Mouse (Mus musculus) kidney, embryonic 15.5 days (tissue): ENCODE results near the gene BC048403. TPM values are rescaled to one million over a fixed set of nuclear protein-coding genes. Genes with fewer than 3 reads are reported as not detected.

Source experiments
- ATAC-seq: fragments of 200-750 bp; cut with Nextera tagmentation; replicated peaks from 2 replicates; pipeline ENCODE4 v1.8.0; 2017; ENCODE audit warnings: moderate TSS enrichment; ENCODE audit not compliant: low FRiP score
- H3K27ac ChIP-seq: fragments of 300-500 bp; sonication (generic); 2 replicates; pipeline ENCODE4 v1.5.1; 2015; ENCODE audit warnings: mild to moderate bottlenecking, inconsistent platforms
- H3K27me3 ChIP-seq: fragments of 300-500 bp; sonication (generic); 2 replicates; pipeline ENCODE4 v1.6.1; 2015; ENCODE audit warnings: inconsistent platforms
- H3K36me3 ChIP-seq: fragments of 300-500 bp; sonication (generic); 2 replicates; pipeline ENCODE4 v1.6.1; 2015; ENCODE audit warnings: inconsistent platforms
- H3K4me1 ChIP-seq: fragments of 300-500 bp; sonication (generic); 2 replicates; pipeline ENCODE4 v1.6.1; 2015; ENCODE audit warnings: inconsistent platforms
- H3K4me2 ChIP-seq: fragments of 300-500 bp; sonication (generic); 2 replicates; pipeline ENCODE4 v1.6.1; 2015; ENCODE audit warnings: moderate library complexity, mild to moderate bottlenecking, inconsistent platforms
- H3K4me3 ChIP-seq: fragments of 300-500 bp; sonication (generic); replicated peaks from 2 replicates; pipeline ENCODE4 v1.5.1; 2015; ENCODE audit warnings: mild to moderate bottlenecking, inconsistent platforms
- H3K9ac ChIP-seq: fragments of 300-500 bp; sonication (generic); 2 replicates; pipeline ENCODE4 v1.6.1; 2015; ENCODE audit warnings: mild to moderate bottlenecking, inconsistent platforms
- H3K9me3 ChIP-seq: fragments of 300-500 bp; sonication (generic); replicated peaks from 2 replicates; pipeline ENCODE4 v1.6.1; 2016; ENCODE audit warnings: inconsistent platforms
- WGBS: fragments of 180-500 bp; shearing (Covaris S2); methylation state at CpG from one replicate; pipeline ENCODE4 v1.1.7; 2015; ENCODE audit warnings: mixed read lengths; 5-methylcytosine and 5-hydroxymethylcytosine counted together
- polyA plus RNA-seq: library from polyadenylated mRNA; unstranded; fragments of >200 nt; fragmentation: Nextera tagmentation; extraction: Ambion mirVana; gene quantifications from 2 replicates; pipeline ENCODE4 v1.2.1, GENCODE M21; 2015

Gene BC048403
- polyA plus RNA-seq, 1 experiment from 2014 or later = 3.4 TPM

- H3K36me3 ChIP-seq = no peaks in the 10 kb centered on the region
- H3K4me2 ChIP-seq = no peak overlapping the region
- H3K9ac ChIP-seq = no peak overlapping the region
- no peak overlapping the region for H3K27ac ChIP-seq
- ATAC-seq = no peak
- no peak overlapping the region for H3K4me3 ChIP-seq
- whole genome bisulfite sequencing = 74% methylated on average over 4 of the region's 4 CpGs
- H3K4me1 ChIP-seq = no peaks in the 10 kb centered on the region
- H3K9me3 ChIP-seq = peaks cover 6% of the 10 kb centered on the region; the same call in 1 of the 2 replicates
- no peaks in the 10 kb centered on the region for H3K27me3 ChIP-seq
These were observed 13.2 kb upstream of the BC048403 start for GRCm38 (mm10) chr10:121726505-121726904.

GRCm38 (mm10) chr10:121727151-121727550 lies 12.6 kb upstream of the BC048403 start:
- WGBS = 57% methylated on average over 4 of the region's 4 CpGs
- no peak overlapping the region for H3K27ac ChIP-seq
- no peaks in the 10 kb centered on the region for H3K36me3 ChIP-seq
- H3K27me3 ChIP-seq = no peaks in the 10 kb centered on the region
- H3K9me3 ChIP-seq = no peaks in the 10 kb centered on the region
- H3K4me2 ChIP-seq = no peak overlapping the region
- no peak overlapping the region for H3K4me3 ChIP-seq
- H3K4me1 ChIP-seq = no peaks in the 10 kb centered on the region
- H3K9ac ChIP-seq = no peak overlapping the region
- no peak for ATAC-seq

- Histone ChIP-seq H3K36me3 (no peaks in the 10 kb centered on the region), H3K27ac (no peak overlapping the region), H3K4me2 (no peak overlapping the region), H3K4me1 (no peaks in the 10 kb centered on the region), H3K9ac (no peak overlapping the region), H3K4me3 (no peak overlapping the region), H3K9me3 (no peaks in the 10 kb centered on the region), H3K27me3 (no peaks in the 10 kb centered on the region)
- 90% methylated on average over 4 of the region's 4 CpGs for WGBS
- ATAC-seq = no peak
These were observed 11.5 kb upstream of the BC048403 start for GRCm38 (mm10) chr10:121728226-121728625.

DNA sequence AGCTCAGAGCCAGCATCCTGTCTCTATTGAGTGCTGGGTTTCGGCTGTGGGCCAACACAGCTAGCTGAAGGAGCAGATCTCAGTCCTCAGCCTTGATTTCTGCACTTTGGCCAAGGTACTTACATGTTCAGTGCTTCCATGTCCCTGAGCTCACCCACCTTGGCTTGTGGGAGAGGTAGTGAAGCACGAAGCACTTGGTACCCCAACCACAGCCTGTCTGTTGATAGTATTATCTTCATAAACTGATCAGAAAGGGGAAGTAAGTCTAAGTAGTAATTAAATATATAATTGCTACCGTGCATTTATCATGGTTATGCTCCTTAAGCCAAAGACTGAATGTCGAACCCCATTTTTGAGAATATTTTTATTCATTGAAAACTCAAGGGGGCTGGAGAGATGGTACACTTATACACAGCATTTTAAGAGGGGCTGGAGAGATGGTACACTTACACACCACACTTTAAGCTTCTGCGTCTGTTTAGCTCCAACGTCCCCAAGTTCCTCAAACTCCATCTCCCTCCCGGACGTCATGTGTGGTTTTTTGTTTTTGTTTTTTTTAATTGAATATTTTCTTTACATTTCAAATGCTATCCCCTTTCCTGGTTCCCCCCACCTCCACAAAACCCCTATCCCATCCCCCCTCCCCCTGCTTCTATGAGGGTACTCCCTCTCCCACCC lies 8.6 kb upstream of the BC048403 start:
- no peak for ATAC-seq
- no peak overlapping the region for H3K9ac ChIP-seq
- H3K4me1 ChIP-seq = no peaks in the 10 kb centered on the region
- no peak overlapping the region for H3K4me2 ChIP-seq
- H3K4me3 ChIP-seq = no peak overlapping the region
- H3K27me3 ChIP-seq = no peaks in the 10 kb centered on the region
- H3K36me3 ChIP-seq = no peaks in the 10 kb centered on the region
- no peak overlapping the region for H3K27ac ChIP-seq
- no peaks in the 10 kb centered on the region for H3K9me3 ChIP-seq
- WGBS = 87% methylated on average over 8 of the region's 8 CpGs

- no peaks in the 10 kb centered on the region for H3K27me3 ChIP-seq
- H3K4me3 ChIP-seq = no peak overlapping the region
- H3K4me1 ChIP-seq = no peaks in the 10 kb centered on the region
- no peak overlapping the region for H3K4me2 ChIP-seq
- no peak overlapping the region for H3K27ac ChIP-seq
- ATAC-seq = no peak
- 88% methylated on average over 9 of the region's 9 CpGs for WGBS
- no peaks in the 10 kb centered on the region for H3K36me3 ChIP-seq
- H3K9ac ChIP-seq = no peak overlapping the region
- H3K9me3 ChIP-seq = no peaks in the 10 kb centered on the region
These were observed 7.2 kb upstream of the BC048403 start for GRCm38 (mm10) chr10:121732542-121732941.

DNA sequence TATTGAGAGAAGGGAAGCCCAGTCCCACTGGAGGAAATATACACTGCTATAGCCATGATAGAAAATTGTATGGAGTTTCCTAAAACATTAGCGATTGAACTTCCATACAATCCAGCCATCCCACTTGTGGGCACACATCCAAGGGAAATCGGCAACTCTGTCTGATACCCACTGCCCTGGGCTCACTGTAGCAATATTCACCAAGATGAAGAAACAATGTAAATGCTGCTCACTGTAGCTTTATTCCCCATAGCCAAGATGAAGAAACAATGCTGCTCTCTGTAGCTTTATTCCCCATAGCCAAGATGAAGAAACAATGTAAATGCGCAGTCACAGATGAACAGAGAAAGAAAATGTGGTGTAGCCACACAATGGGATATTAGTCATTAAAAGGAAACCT lies 2.5 kb upstream of the BC048403 start:
- no peak overlapping the region for H3K9ac ChIP-seq
- H3K4me1 ChIP-seq = peaks cover 16% of the 10 kb centered on the region
- no peak overlapping the region for H3K4me3 ChIP-seq
- H3K36me3 ChIP-seq = no peaks in the 10 kb centered on the region
- ATAC-seq = no peak
- no peak overlapping the region for H3K27ac ChIP-seq
- no peaks in the 10 kb centered on the region for H3K9me3 ChIP-seq
- H3K4me2 ChIP-seq = no peak overlapping the region
- no peaks in the 10 kb centered on the region for H3K27me3 ChIP-seq
- WGBS = 92% methylated on average over 3 of the region's 3 CpGs

GRCm38 (mm10) chr10:121742336-121742735 lies 2.6 kb downstream of the BC048403 start:
- H3K9ac ChIP-seq = no peak overlapping the region
- no peaks in the 10 kb centered on the region for H3K9me3 ChIP-seq
- no peak for ATAC-seq
- no peak overlapping the region for H3K27ac ChIP-seq
- H3K4me3 ChIP-seq = no peak overlapping the region
- H3K4me2 ChIP-seq = no peak overlapping the region
- H3K36me3 ChIP-seq = peaks cover 22% of the 10 kb centered on the region
- peaks cover 16% of the 10 kb centered on the region for H3K4me1 ChIP-seq
- WGBS = 34% methylated on average over 4 of the region's 4 CpGs
- no peaks in the 10 kb centered on the region for H3K27me3 ChIP-seq

DNA sequence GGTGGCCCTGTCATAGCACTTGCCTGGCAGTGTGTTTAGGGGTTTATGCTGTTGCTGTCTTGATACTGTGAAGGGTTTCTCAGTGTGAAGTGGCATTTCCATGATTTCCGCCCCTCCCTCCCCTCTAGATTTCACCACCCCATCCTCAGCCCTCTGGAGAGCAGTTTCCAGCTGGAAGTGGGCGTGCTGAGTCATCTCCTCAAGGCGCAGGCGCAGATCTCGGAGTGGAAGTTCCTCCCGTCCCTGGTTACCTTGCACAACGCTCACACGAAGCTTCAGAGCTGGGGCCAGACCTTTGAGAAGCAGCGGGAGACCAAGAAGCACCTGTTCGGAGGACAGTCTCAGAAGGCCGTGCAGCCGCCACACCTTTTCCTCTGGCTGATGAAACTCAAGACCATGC lies 10.4 kb downstream of the BC048403 start:
- Histone ChIP-seq H3K9ac (no peak overlapping the region), H3K36me3 (peaks cover 55% of the 10 kb centered on the region), H3K9me3 (no peaks in the 10 kb centered on the region), H3K4me1 (no peaks in the 10 kb centered on the region), H3K27ac (no peak overlapping the region), H3K4me2 (no peak overlapping the region), H3K27me3 (no peaks in the 10 kb centered on the region), H3K4me3 (no peak overlapping the region)
- 95% methylated on average over 12 of the region's 12 CpGs for WGBS
- ATAC-seq = no peak

GRCm38 (mm10) chr10:121754237-121754636 lies 14.5 kb downstream of the BC048403 start:
- H3K4me2 ChIP-seq = no peak overlapping the region
- no peaks in the 10 kb centered on the region for H3K9me3 ChIP-seq
- no peak overlapping the region for H3K27ac ChIP-seq
- peaks cover 21% of the 10 kb centered on the region for H3K36me3 ChIP-seq
- no peaks in the 10 kb centered on the region for H3K27me3 ChIP-seq
- H3K9ac ChIP-seq = no peak overlapping the region
- H3K4me3 ChIP-seq = no peak overlapping the region
- 73% methylated on average over 5 of the region's 5 CpGs for WGBS
- peaks cover 5% of the 10 kb centered on the region; the same call in 1 of the 2 replicates for H3K4me1 ChIP-seq
- ATAC-seq = no peak

DNA sequence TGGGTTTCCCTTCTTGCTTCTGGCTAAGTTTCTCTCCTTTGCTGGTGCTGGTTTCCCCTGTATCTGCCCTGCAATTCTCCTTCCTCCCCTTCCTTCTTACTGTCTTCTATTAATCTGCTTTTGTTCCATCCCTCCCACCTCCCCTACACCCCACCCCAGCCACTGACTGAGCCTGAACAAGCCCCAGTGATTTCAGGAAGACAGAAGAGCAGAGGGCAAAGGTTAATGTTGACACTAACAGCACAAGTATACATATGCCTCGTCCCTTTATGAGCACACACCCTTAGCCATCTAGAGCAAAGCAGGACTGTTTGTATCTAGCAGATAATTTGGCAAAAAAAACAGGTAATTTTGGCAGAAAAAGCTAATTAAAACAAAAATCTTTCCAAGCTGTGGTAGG lies 16.1 kb downstream of the BC048403 start:
- Histone ChIP-seq H3K27ac (no peak overlapping the region), H3K4me3 (no peak overlapping the region), H3K27me3 (no peaks in the 10 kb centered on the region), H3K9me3 (no peaks in the 10 kb centered on the region), H3K36me3 (peaks cover 11% of the 10 kb centered on the region), H3K4me2 (no peak overlapping the region), H3K4me1 (peaks cover 5% of the 10 kb centered on the region; the same call in 1 of the 2 replicates), H3K9ac (no peak overlapping the region)
- WGBS = 3% methylated on average over 1 of the region's 1 CpGs
- ATAC-seq = no peak

DNA sequence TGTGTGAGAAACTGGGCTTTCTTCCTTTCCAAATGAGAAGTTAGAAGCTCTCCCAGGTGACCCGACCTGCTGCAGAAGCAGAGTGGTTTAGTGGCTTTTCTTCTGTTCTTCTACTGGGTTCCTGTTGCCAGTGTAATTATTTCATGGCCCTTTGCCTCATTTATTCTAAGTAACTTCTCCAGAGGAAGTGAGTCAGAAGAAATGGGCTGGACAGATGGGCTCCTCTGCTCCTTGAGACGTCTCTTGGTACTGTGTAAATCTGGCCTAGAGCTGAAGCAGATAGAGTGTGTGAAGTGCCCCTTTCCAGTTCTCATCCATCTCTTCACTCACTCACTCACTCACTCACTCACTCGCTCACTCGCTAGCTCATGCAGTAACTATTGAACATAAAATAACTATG lies 16.9 kb downstream of the BC048403 start:
- ATAC-seq = no peak
- no peaks in the 10 kb centered on the region for H3K9me3 ChIP-seq
- no peak overlapping the region for H3K9ac ChIP-seq
- peaks cover 6% of the 10 kb centered on the region; the same call in 1 of the 2 replicates for H3K36me3 ChIP-seq
- no peak overlapping the region for H3K4me3 ChIP-seq
- H3K27ac ChIP-seq = no peak overlapping the region
- H3K27me3 ChIP-seq = no peaks in the 10 kb centered on the region
- 76% methylated on average over 4 of the region's 4 CpGs for WGBS
- peaks cover 5% of the 10 kb centered on the region; the same call in 1 of the 2 replicates for H3K4me1 ChIP-seq
- no peak overlapping the region for H3K4me2 ChIP-seq

- H3K4me2 ChIP-seq = no peak overlapping the region
- WGBS = 56% methylated on average over 8 of the region's 8 CpGs
- H3K9me3 ChIP-seq = no peaks in the 10 kb centered on the region
- no peaks in the 10 kb centered on the region for H3K36me3 ChIP-seq
- no peak overlapping the region for H3K4me3 ChIP-seq
- no peak overlapping the region for H3K27ac ChIP-seq
- peaks cover 5% of the 10 kb centered on the region; the same call in 1 of the 2 replicates for H3K4me1 ChIP-seq
- no peak for ATAC-seq
- no peak overlapping the region for H3K9ac ChIP-seq
- H3K27me3 ChIP-seq = no peaks in the 10 kb centered on the region
These were observed 19.4 kb downstream of the BC048403 start for GRCm38 (mm10) chr10:121759095-121759494.

GRCm38 (mm10) chr10:121762141-121762540 lies 22.4 kb downstream of the BC048403 start:
- 85% methylated on average over 9 of the region's 9 CpGs for WGBS
- H3K4me1 ChIP-seq = no peaks in the 10 kb centered on the region

More at GRCm38 (mm10) chr10:121762141-121762540, 22.4 kb downstream of the BC048403 start:
- Histone ChIP-seq H3K4me2 (no peak overlapping the region), H3K4me3 (no peak overlapping the region), H3K9ac (no peak overlapping the region), H3K27me3 (no peaks in the 10 kb centered on the region), H3K36me3 (no peaks in the 10 kb centered on the region), H3K27ac (no peak overlapping the region), H3K9me3 (no peaks in the 10 kb centered on the region)
- ATAC-seq = no peak
